In the genomic region with DNA sequence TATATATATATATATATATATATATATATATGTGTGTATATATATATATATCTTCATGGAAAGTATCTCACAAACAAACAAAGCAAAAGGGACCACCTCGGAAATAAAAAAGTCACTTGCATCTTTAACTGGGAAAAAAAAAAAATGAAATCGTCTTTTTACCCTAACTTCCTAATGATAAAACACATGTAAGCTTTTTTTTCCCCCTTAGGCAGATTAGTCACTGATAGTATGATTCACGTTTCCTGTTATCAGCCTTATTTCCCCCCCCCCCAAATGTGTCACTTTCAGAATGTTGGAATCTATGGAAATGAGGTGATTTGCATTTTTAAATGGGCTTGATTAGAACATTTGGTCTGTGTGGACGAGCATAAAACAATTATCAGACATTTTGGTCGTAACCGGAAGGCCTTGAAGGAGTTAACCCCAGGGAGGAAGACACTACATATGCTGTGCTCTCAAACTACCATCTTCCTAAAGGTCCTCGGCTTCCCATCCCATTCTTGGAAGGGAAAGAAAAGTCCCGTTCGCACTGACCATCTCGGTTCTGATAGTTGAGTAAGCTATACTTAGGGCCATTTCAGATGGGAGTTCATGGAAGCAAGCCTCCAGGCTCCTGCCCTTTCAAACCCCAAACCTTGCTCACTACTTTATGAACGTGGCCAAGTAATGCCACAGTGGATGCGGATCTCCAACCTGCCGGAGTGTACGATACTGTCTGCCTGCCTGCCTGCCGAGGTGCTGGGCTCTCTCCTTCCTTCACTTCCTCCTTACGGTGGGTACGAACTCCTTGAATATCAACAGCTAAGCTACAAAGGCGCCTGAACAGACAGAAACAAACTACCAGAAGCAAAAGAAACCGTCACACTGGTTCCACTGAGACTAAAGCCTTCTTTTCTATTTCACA, we compare ENCODE assay signal across 8 mouse cellular contexts.
DNase-seq lines count a peak whose midpoint lies in the region; ATAC-seq and TF ChIP-seq lines count a peak whose summit lies in the region.

No protein-coding gene starts in this region.

- peak; percentile 50 for DNase-seq in retina, embryonic 14.5 days (ENCODE audit: low spot score)
- no peak for DNase-seq in retina, postnatal 1 day
- DNase-seq in hindbrain, postnatal 0 days (ENCODE audit: low spot score): no peak
- DNase-seq in thymus, postnatal 36 days: peak; percentile 34 to 37
- no peak for DNase-seq in ovary, adult 18-20 months (ENCODE audit: low spot score)
- DNase-seq in testis, postnatal 10 days (ENCODE audit: low spot score): no peak

- no peak for TF ChIP-seq CTCF in hindbrain, postnatal 0 days (IDR thresholded peaks at IDR 0.05; ENCODE audit: low read depth)

- ATAC-seq in embryonic facial prominence, embryonic 12.5 days (ENCODE audit: insufficient number of reproducible peaks, insufficient read depth, low FRiP score, low TSS enrichment): no peak
- no peak for ATAC-seq in hindbrain, postnatal 0 days
- peak; percentile 28; the same call in 1 of the 2 replicates for ATAC-seq in megakaryocyte-erythroid progenitor cell, adult 5-6 weeks (replicated peaks; ENCODE audit: low FRiP score, low TSS enrichment, poor library complexity, severe bottlenecking)

- peak overlapping the region; percentile 96 for H3K27ac ChIP-seq in embryonic facial prominence, embryonic 12.5 days
- H3K27ac ChIP-seq in hindbrain, postnatal 0 days: peak overlapping the region; percentile 64

- peak overlapping the region; percentile 70 for H3K4me3 ChIP-seq in embryonic facial prominence, embryonic 12.5 days
- peak overlapping the region; percentile 68 for H3K4me3 ChIP-seq in hindbrain, postnatal 0 days (ENCODE audit: low read length)

- peaks cover 35% of the 10 kb centered on the region for H3K4me1 ChIP-seq in embryonic facial prominence, embryonic 12.5 days
- H3K4me1 ChIP-seq in hindbrain, postnatal 0 days (ENCODE audit: insufficient read depth, low read length): no peaks in the 10 kb centered on the region

- peak overlapping the region; percentile 85 for H3K4me2 ChIP-seq in embryonic facial prominence, embryonic 12.5 days (replicated peaks)
- H3K4me2 ChIP-seq in hindbrain, postnatal 0 days (ENCODE audit: low read depth, low read length): peak overlapping the region; percentile 92

- H3K9me3 ChIP-seq in embryonic facial prominence, embryonic 12.5 days: no peaks in the 10 kb centered on the region
- H3K9me3 ChIP-seq in hindbrain, postnatal 0 days (ENCODE audit: low read length): no peaks in the 10 kb centered on the region

- 6% methylated on average over 19 of the region's 19 CpGs for WGBS in embryonic facial prominence, embryonic 12.5 days
- 27% methylated on average over 19 of the region's 19 CpGs for WGBS in hindbrain, postnatal 0 days

- no peaks in the 10 kb centered on the region for H3K36me3 ChIP-seq in embryonic facial prominence, embryonic 12.5 days
- no peaks in the 10 kb centered on the region for H3K36me3 ChIP-seq in hindbrain, postnatal 0 days (ENCODE audit: insufficient read depth, low read length)

- peak overlapping the region; percentile 76 for H3K9ac ChIP-seq in embryonic facial prominence, embryonic 12.5 days
- H3K9ac ChIP-seq in hindbrain, postnatal 0 days (replicated peaks; ENCODE audit: low read length): 0 out of 2 replicates have a peak overlapping the region, but pooled peaks have one; percentile 10

- H3K27me3 ChIP-seq in embryonic facial prominence, embryonic 12.5 days: peaks cover 2% of the 10 kb centered on the region; the same call in 1 of the 2 replicates
- 0 out of 2 replicates have a peak, but pooled peaks cover 11% of the 10 kb centered on the region for H3K27me3 ChIP-seq in hindbrain, postnatal 0 days (ENCODE audit: insufficient read depth, low read length)

Comparison
In these comparisons a context has a peak if more than half of its experiments do, and no peak if none do; other contexts are left out.
1. DNase-seq: peak in retina, embryonic 14.5 days (single experiment) and thymus, postnatal 36 days (2 of 2); none in retina, postnatal 1 day (single experiment), hindbrain, postnatal 0 days (single experiment), ovary, adult 18-20 months (single experiment) and testis, postnatal 10 days (single experiment).